Mouse (Mus musculus) cerebral cortex, adult 2 months (tissue): ENCODE results near the gene Lsp1.

Experiments used
- WGBS: fragments of 180-500 bp; shearing (Covaris S2); methylation state at CpG from one replicate; pipeline ENCODE4 v1.1.7; 2018; 5-methylcytosine and 5-hydroxymethylcytosine counted together

Gene Lsp1

DNA sequence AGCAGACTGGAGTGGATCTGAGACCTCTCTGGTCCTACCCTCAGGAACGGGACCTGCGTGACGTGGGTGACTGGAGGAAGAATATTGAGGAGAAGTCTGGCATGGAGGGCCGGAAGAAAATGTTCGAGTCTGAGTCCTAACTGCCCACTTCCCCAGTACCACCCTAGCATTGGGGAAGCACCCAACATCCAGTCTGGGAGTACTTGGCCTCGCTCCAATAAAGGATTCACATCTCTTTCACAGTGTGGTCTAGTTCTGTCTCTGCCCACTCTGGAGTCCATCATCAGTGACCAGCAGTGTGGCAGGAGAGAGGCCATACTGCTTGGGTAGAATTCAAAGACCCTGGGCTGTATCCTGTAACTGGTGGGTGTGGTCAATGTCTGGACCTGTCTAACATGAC lies 16.4 kb upstream of the Lsp1 start:
- WGBS, result 95% methylated on average over 6 of the region's 6 CpGs

DNA sequence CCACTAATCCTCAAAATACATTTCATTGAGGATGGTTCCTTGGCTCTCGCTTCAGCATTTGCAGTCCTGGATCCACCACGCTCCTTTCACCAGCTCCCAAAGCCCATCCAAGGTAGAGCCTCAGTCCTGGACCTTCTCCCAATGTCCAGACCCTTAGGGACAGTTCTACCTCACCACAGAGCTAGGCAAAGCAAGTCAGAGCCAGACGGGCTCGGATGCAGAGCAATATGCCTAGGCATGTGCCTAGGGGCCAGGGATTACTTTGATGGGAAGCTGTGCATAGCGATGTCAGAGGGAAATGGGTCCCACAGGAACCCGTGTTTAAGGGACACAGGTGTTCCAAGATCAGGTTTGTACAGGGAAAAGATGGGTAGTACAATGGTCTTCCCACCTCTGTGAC lies 15.3 kb upstream of the Lsp1 start:
- 92% methylated on average over 6 of the region's 6 CpGs for WGBS

DNA sequence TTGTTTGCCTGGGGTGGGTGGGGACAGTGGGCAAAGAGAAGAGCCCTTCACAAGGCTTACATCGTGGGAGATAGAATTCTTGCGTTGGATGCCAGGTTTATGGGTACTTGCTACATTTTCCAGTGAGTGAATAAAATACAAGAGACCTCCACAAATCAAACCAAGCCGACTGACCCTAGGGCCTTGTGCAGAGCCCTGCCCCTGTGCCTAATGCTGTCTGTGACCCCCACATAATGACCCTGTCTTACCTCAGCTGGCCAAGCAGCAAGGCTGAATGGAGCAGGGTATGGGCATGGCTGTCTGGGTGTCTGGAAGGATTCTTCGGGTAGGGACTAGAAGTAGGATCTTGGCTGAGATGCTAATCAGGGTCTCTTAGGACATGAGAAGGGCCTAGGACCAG lies 14.3 kb upstream of the Lsp1 start:
- WGBS, result 93% methylated on average over 4 of the region's 4 CpGs

DNA sequence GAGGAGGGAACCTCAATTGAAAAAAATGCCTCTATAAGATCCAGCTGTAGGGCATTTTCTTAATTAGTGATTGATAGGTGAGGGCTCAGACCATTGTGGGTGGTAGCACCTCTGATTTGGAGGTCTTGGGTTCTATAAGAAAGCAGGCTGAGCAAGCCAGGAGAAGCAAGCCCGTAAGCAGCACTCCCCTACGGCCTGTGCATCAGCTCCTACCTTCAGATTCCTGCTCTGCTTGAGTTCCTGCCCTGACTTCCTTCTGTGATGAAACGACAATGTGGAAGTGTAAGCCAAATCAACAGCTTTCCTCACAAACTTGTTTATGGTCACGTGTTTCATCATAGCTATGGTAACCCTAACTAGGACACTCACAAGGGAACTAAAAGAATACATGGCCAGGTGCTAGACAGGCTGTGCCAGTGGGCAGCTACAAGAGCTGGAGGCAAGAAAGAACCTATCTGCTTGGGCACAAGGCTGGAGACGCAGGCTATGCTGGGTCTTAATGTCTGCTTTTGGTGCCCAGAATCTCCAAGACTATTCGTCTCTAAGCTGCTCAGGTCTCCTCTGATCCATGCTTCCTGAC lies 11.5 kb upstream of the Lsp1 start:
- WGBS, result 68% methylated on average over 6 of the region's 6 CpGs

DNA sequence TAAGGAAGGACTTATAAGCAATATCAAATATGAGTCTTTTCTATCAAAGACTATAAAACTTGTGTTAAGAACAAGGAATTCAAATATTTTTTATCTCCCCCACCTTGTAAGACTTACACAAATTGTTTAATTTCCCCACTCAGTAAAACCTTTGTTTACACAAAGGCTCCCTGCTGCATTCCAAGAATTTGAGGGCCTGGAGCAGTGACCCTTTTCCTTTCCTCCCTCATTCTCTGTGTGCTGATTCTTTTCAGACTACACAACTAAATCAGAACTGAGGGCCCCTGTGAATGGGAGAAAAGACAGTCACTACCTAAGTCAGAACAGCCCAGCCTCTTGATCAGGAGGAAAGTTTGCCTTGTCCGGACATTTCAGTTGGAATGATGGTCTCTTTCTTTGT lies 5.9 kb upstream of the Lsp1 start:
- WGBS, result 89% methylated on average over 1 of the region's 1 CpGs

DNA sequence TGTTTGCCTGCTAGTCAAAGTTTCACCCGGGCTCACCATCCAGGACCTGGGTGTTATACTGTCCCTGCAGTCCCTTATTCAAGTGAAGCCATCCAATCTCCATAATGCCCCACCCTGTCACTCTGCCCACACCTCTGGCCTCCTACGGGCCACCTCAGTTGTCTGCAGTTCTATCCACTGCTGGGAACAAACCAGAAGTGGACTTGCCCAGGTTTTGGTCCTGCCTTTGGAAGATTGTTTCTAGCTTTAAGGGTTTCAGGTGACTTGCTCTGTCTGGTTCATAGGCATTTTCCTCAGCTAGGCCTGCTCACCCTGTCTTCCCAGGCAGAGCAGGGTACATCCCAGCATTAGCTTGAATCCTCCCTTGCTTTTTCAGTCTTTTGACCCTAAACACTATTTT lies 5.4 kb upstream of the Lsp1 start:
- 73% methylated on average over 2 of the region's 2 CpGs for WGBS

DNA sequence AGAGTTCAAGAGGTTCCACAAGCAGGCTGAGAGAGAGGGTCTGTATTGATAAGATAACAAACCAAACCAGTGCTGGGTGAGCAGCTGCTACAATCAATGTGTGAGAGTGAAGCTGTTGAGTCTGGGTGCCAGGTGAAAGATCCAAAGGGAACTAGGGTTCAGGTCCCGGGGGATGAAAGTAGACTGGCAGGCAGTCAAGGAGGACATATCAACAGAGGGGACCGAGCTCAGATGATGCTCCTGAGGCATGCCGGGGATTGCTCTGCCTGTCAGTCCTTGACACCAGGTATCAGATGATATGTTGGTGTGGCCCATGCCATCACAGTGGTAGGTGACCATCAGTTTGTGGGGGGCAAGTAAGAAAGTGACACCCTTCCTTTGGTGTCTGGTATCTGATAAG lies 3.8 kb upstream of the Lsp1 start:
- 91% methylated on average over 3 of the region's 3 CpGs for WGBS

DNA sequence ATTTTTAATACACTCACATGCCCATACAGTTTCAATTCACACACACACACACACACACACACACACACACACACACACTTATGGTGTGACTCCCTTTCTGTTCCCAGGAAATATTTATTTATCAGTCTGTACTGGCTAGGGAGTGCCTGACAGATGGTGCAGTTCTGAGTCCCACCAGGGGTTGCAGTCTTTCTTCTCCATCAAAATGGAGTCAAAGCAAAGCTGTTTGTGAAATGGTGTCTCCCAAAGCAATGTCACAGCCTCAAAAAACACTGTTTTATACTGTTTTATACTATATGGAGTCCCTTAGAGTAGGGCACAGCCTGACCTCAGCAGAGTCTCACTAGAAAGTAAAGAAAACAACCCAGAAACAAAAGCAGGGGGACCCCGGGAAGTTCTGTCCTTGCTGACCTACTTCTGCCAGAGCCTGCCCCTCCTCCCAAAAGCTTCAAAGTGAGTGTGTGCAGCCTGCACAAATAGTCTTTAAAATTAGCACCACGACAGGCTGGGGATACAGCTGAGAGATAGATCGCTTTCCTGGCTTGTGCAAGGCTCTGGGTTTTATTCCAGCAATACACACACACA lies 3.3 kb upstream of the Lsp1 start:
- 1% methylated on average over 3 of the region's 3 CpGs for WGBS

DNA sequence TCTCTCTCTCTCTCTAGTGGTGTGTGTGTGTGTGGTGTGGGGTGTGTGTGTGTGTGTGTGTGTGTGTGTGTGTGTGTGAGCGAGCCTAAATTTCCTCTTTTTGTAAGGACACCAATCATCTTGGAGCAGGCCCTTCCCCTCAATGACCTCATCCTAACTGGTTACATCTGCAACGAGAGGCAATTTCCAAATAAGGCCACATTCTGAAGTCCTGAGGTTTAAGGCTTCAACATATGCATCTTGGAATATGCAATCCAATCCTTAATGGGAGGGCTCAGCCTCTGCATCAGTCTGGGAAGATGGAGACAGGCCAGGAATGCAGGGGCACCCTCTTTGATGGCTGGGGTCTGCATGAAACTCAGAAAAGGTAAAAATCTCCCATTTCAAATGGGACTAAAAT lies 2.6 kb upstream of the Lsp1 start:
- 49% methylated on average over 2 of the region's 2 CpGs for WGBS

DNA sequence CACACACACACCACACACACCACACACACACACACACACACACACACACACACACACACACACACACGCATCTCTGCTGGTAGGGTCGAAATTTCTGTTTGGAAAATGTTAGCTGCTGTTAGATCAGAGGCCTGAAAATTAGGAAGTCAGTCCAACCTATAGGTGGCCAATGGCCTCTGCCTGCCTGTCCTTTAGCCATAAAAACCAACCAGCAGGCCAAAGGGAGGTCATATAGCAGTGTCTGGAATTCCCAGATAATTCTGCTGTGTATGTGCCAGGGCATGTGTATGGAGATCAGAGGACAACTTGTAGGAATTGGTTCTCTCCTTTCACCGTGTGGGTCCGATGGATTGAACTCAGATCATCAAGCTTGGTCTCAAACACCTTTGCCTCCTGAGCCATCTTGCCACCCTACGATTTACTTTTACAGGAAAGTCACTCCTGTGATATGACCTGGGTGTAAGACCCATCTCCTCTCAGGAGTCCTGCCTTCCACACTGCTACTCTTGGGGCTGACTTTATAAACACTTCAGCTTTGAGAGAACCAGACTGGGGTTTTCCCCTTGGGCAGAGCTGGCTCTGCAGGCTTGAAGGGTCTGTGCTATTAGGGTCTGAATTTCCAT lies 1.8 kb upstream of the Lsp1 start:
- WGBS, result 90% methylated on average over 5 of the region's 5 CpGs

DNA sequence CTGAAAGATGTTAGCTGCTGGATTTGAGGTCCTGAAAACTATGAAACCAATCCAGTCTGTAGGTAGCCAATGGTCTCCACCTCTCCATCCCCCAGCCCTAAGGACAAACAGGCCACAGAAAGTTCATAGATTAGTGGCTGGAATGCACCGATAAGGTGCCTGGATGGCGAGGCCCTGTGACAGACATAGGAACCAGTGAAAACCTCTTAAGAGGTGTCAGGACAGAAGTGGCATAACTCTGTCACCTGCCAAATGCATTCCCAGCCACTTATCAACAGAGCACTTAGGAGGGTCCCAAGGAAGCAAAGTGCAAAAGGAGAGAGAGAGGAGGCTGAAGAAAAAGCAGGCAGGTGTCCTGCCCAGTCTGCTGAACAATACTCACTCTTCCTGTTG lies 1.3 kb upstream of the Lsp1 start:
- WGBS, result 92% methylated on average over 2 of the region's 2 CpGs

DNA sequence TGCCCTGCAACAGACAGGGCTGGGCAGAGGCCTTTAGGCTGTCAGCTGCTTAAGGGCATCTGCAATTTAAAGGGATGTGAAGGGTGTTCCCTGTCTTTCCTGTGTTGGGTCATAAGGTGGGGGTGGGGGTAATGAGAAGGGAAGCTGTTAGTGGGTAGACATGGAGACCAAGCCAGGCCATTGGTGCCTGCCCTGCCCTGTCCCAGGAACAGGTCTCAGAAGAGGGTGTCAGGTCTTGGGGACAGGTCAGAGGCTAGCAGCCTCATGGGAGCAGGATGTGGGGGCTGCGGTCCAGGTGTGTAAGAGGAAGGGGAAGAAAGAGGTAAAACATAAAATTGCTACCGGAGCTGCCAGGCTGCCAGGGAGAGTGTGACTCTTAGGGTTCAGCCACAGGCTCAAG lies 837 bp downstream of the Lsp1 start:
- 88% methylated on average over 2 of the region's 2 CpGs for WGBS

DNA sequence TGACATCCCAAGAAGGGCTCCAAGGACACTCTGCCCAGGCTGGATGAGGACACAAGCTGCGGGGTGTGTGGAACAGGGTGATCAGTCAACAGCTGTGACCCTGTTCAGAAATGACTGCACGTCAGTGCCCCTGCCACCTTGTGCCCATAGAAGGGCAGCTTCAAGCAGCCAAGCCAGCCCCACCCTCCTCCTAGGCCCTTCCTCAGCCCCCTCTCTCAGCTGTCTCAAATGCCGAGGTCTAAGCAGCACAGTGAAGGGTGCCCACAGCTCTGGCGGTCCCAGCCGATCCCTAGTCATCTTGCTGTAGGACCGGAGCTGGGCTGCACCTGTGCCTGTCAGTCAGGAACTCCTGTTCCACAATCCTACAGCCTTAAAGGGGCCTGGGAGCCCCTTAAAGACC lies 1.6 kb downstream of the Lsp1 start:
- WGBS, result 92% methylated on average over 6 of the region's 6 CpGs

DNA sequence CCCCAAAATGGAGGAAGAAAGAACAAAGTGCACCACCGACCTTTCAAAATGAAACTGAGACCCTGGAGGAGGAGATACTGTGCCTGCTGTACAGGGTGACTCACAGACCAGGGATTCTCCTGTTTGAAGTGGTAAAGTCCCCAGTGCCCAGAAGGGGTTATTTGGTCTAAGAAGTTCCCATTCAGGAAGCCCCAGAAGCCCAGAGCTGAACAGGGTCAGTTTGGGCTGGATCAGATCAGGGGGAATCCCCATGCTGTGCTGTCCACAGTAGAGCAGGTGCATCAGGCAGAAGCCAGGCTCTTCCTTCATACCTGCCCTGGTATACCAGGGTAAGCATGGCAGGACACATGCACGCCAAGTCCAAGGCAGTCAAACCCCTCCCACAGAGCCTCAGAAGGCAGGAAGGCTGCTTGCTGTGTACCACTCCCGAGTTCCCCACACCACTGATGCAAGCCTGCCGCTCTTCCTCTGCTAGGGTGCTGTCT lies 2.0 kb downstream of the Lsp1 start:
- 81% methylated on average over 4 of the region's 4 CpGs for WGBS

DNA sequence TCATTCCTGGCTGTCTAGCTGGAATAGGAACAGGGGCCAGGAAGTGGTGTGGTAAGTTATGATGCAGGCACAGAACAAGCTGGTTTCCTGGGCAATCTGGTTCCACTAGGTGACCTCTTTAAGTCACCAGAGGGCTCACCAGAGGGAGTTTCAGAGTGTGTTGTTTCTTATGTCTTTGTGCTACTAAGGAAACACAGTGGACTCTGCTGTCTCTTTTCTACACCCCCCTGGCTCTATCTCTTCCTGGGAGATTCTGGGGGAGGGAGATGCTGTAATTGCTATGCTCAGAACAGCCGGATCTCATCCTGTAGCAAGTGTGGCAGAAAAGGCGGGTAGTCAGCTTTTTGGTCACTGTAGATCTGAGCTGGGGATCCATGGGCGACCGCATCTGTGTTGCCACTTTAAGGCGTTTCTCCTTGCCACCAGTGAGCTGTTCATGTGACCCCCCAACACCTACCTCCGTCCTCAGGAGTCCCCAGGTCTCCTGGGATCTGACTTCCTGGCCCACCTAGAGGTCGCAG lies 9.6 kb downstream of the Lsp1 start:
- 67% methylated on average over 7 of the region's 7 CpGs for WGBS

DNA sequence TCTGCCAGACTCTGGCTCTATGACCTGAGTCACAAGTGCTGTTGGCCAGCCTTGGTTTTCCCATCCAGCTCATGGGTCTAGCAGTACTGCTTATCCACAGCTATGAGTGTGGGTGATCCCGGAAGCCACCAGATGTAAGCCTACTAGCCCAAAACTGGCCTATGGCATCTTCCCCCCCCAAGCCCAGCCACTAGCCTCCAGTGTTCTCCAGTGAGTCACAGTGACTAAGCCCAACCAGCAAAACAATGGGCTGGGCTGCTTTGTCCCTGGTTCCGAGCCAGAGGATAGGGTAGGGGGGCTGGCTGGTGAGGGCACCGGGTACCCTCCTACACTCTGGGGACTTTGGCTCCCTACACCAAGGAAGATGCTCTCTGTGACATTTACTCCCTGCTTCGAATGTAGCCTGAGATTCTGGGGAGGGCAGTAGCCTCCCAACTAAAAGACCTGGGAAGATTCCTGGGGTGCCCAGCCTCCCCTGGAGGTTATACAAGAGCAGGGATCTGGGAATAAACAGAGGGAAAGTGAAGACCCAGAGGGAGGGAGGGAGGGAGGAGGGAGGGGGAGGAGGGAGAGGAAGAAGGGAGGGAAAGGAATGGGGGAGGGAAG lies 10.3 kb downstream of the Lsp1 start:
- WGBS, result 33% methylated on average over 4 of the region's 4 CpGs

DNA sequence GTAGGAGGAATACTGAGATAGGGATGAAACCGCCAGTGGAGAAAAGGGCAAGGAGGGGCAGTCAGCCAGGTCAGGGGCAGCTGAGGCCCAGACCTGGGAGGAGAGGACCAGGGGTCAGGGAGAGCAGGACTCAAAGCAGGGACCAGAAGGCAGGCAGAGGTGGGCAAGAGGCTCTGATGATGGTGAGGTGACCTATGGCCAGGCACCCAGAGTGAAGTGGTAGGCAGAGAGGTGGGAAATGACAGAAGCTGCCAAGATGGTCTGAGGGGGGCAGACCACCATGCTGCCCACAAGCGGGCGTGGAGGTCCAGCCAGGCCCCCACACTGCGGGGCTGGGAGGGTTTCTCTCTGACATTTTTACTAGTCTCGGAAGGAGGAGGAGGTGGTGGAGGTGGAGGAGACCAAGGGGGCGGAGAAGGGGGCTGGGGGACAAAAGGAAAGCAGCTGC lies 10.8 kb downstream of the Lsp1 start:
- WGBS, result 62% methylated on average over 6 of the region's 6 CpGs

DNA sequence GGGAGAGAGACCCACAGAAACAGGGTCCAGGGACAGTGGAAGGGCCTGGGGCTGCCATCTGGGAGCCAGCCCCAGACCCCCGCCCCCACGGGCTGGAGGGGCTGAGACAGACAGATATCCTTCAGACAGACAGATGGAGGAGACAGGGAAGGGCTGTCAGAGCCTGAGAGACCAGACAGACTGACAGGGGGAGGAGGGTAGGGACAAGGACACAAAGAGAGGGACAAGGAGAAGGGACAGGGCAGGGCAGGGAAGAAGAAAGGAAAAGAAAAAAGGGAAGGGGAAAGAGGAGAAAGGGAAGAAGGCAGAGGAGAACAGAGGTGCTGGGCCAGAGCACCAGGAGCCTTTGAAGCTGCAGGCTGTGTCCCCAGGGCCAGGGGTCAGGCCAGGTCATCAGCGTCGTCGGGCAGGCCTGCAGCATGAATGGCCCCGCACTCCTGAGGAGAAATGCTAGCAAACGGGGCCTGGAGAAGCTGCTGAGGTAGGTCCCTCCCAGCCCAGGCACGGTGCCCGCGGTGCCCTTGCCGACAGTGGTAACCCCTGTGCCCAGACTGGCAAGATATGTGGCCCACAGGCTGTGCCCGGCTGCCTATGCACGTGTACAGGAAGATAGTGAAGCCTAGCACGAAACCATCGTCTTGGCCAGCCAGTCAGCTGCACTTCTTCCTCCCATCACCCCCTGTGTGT lies 11.4 kb downstream of the Lsp1 start:
- 73% methylated on average over 15 of the region's 15 CpGs for WGBS

DNA sequence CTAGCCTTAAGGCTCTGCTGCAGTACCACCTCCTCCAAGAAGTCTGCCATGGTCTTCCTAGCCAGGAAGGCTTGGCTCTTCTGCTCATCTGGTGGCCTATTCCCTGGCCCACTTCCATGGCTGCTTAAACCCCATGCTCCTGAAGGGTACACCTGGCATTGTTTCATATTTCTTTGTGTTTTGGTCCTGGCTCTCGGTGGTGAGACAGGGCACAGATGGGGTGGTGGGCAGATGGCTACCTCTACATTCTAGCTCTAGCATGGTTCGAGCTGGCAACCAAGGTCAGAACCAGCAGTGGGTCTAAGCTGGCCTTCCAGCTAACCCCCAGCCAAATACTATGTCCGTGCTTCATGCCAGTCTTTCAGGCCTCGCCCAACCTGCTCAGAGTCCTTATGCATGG lies 12.3 kb downstream of the Lsp1 start:
- 96% methylated on average over 4 of the region's 4 CpGs for WGBS

DNA sequence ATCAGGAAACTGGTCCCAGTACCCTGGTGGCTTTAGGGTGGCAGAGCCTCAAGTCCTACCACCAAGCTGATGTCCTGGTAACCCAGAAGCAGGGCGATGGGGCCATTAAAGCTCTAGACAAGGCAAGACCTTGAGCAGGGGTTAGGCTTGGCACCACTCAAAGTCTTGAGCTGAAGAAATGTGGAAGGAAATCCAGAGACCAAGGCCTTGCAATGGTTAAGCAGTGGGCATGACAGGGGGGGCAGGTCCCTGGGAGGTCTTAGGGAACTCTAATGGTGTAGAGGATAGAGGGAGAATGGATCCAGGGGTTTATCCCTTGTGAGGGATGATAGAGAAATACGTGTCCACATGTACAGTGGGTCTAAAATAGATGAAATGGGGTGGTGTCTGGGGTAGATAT lies 12.9 kb downstream of the Lsp1 start:
- 97% methylated on average over 2 of the region's 2 CpGs for WGBS

DNA sequence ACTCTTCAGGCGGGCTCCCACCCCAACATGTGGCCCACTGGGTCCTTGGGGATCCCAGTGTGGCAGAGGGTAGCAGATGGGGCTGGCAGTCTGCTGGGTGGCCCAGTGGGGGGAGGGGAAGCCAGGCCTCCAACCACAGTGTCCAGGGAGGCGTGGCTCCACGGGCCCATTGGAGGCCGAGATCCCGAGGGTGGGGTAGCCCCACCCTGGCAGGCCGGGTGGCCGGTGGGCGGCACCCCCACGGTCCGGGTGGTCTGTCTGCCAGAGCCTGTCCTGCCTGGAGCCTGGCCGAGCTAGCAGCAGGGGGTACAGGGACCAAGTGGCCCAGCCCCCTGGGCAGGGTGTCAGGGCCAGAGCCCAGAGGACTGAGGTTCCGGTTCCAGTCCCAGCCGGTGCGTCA lies 14.2 kb downstream of the Lsp1 start:
- WGBS, result 89% methylated on average over 14 of the region's 14 CpGs

DNA sequence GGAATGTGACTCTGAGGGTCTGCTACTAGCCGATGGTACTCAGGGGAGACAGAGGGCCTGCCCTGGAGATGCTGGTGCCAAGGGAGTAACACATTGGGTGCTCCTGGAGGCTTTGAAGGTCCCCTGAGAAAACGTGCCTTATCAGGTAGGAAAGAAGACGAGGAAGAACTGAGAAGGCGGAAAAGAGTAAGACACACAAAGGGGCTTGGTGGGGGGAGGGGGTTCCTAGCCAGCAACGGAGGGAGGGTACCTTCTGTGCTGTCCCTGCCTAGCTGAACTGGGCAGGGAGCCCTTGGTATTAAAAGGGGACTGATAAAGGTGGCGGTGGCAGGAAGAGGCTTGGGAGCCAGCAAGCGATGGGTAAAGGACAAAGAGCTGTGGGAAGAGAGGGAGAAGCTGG lies 15.0 kb downstream of the Lsp1 start:
- 80% methylated on average over 7 of the region's 7 CpGs for WGBS
